8 mouse cellular contexts compared by ENCODE assay signal in the genomic region with DNA sequence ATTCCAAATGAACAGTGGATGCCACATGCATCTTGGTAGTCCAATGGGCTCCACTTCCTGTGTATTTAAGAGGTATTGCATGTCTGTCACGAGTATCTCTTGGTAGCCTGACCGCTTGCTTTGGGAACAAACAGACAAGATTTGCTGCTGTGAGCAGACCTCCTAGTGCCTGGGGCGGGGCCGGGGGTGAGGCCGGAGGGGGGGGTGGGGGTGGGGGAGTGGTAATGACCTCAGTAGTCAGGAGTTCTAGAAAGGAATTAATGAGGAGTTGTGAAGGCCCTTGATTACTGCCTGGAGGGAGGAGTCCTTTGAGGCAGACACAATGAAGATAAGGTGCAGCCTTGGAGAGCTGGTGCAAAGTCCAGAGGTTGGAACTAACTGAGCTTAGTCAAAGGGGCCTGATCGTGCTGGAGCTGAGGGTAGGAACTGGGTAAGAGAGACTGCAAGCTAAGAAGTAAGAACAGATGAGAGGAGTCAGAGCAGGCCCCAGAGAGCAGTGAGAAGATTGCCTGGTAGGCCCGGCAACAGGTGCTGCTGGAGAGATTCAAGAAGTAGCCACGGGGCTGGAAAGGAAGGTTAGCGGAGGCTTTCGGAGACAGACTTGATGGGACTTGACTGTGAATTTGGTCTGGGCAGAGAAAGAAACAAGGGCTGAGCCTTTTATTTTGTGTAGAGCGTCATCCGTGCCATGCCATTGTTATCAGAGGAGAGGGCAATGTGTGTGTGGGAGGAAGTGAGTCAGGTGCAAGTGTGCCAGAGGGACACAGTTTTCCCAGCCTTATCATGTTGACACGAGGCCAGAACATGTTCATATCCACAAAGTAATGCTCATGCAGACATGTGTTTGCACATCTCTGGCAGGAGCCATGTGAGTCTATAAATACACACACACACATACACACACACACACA. TPM values are rescaled to one million over a fixed set of nuclear protein-coding genes. Genes with fewer than 3 reads are reported as not detected.
DNase-seq lines count a peak whose midpoint lies in the region; TF ChIP-seq lines count a peak whose summit lies in the region.

No protein-coding gene starts in this region.

- TF ChIP-seq CTCF in testis, adult 2 months (IDR thresholded peaks at IDR 0.05; ENCODE audit: control insufficient read depth, insufficient read depth, insufficient replicate concordance, low read depth, low read length): no peak
- no peak for TF ChIP-seq CTCF in cortical plate, adult 2 months (IDR thresholded peaks at IDR 0.05; ENCODE audit: extremely low read depth, insufficient read depth, low read length)
- no peak for TF ChIP-seq CTCF in cerebellum, adult 2 months (IDR thresholded peaks at IDR 0.05; ENCODE audit: borderline replicate concordance, insufficient read depth, low read depth, low read length)

- DNase-seq in testis, postnatal 10 days (ENCODE audit: low spot score): no peak
- DNase-seq in kidney, adult 8-10 months: peak; percentile 75 to 86
- DNase-seq in thymus, postnatal 10 days (ENCODE audit: low spot score in 2 of 2): no peak
- DNase-seq in left cerebral cortex, adult 9 months (ENCODE audit: low spot score in 2 of 2): no peak
- no peak for DNase-seq in cerebellum, adult 2 months

- H3K27ac ChIP-seq in testis, adult 2 months (ENCODE audit: control insufficient read depth, insufficient read depth, low read depth, low read length): peak overlapping the region; percentile 70
- 0 out of 2 replicates have a peak overlapping the region, but pooled peaks have one; percentile 7 for H3K27ac ChIP-seq in cortical plate, adult 2 months (ENCODE audit: insufficient read depth, low read length)
- H3K27ac ChIP-seq in macrophage: peak overlapping the region; percentile 71
- no peak overlapping the region for H3K27ac ChIP-seq in cerebellum, adult 2 months (ENCODE audit: insufficient read depth, low read length)

- WGBS in macrophage (ENCODE audit: missing documents): 64% methylated on average over 10 of the region's 13 CpGs
- WGBS in cerebellum, adult 2 months: 48% methylated on average over 13 of the region's 13 CpGs

- no peaks in the 10 kb centered on the region for H3K36me3 ChIP-seq in testis, adult 2 months (ENCODE audit: control insufficient read depth, insufficient read depth, low read length)
- H3K36me3 ChIP-seq in macrophage (ENCODE audit: inconsistent target): peaks cover 24% of the 10 kb centered on the region

- no peaks in the 10 kb centered on the region; the same call in 1 of the 2 replicates for H3K27me3 ChIP-seq in testis, adult 2 months (ENCODE audit: control insufficient read depth, insufficient read depth, low read length)
- 0 out of 2 replicates have a peak, but pooled peaks cover 1% of the 10 kb centered on the region for H3K27me3 ChIP-seq in cerebellum, adult 2 months (ENCODE audit: control insufficient read depth, insufficient read depth, low read length)

- TF ChIP-seq POLR2A in testis, adult 2 months (IDR thresholded peaks at IDR 0.05; ENCODE audit: control insufficient read depth, low read depth, low read length): no peak
- TF ChIP-seq POLR2A in cortical plate, adult 2 months (IDR thresholded peaks at IDR 0.05; ENCODE audit: extremely low read depth, insufficient read depth, low read length): no peak
- no peak for TF ChIP-seq POLR2A in cerebellum, adult 2 months (IDR thresholded peaks at IDR 0.05; ENCODE audit: borderline replicate concordance, insufficient read depth, low read length)

- H3K79me2 ChIP-seq in macrophage (ENCODE audit: inconsistent target): peaks cover 84% of the 10 kb centered on the region

- peaks cover 25% of the 10 kb centered on the region for H3K4me1 ChIP-seq in testis, adult 2 months (ENCODE audit: control insufficient read depth, insufficient read depth, low read length)
- H3K4me1 ChIP-seq in cortical plate, adult 2 months (ENCODE audit: control insufficient read depth, insufficient read depth, low read length): peaks cover 31% of the 10 kb centered on the region
- peaks cover 36% of the 10 kb centered on the region for H3K4me1 ChIP-seq in cerebellum, adult 2 months (ENCODE audit: control insufficient read depth, insufficient read depth, low read length)

- H3K4me3 ChIP-seq in testis, adult 2 months (ENCODE audit: control insufficient read depth, low read depth, low read length): no peak overlapping the region
- no peak overlapping the region for H3K4me3 ChIP-seq in cortical plate, adult 2 months (ENCODE audit: insufficient read depth, low read length)
- no peak overlapping the region for H3K4me3 ChIP-seq in macrophage (ENCODE audit: inconsistent target)
- no peak overlapping the region for H3K4me3 ChIP-seq in cerebellum, adult 2 months (replicated peaks; ENCODE audit: insufficient read depth, low read depth, low read length)

RNA-seq across cellular contexts. Expression of a gene that starts 3.8 kb away (rescaled TPM):
- polyA plus RNA-seq in testis, adult 2 months (2012; rRNA removed): 48.8 and 56.3 TPM in 2 replicates
- polyA plus RNA-seq in cortical plate, adult 2 months (2012; rRNA removed): 414 and 428 TPM in 2 replicates
- total RNA-seq in macrophage (2018; cell fraction: chromatin; rRNA removed): 100 to 1,000 TPM; 104 to 399 (median 174) TPM
- 100 to 1,000 TPM in 25 of 26 experiments, 10 to 100 TPM in 1; 98.9 to 192 (median 133) TPM for total RNA-seq in macrophage (2018; cell fraction: cytosol; rRNA removed)
- 100 to 1,000 TPM; 109 to 256 (median 145) TPM for total RNA-seq in macrophage (2018; cell fraction: nucleus; rRNA removed)
- polyA plus RNA-seq in macrophage (2018): 113 to 142 TPM (median 114 TPM) in 3 replicates
- polyA plus RNA-seq in cerebellum, adult 2 months (2012; rRNA removed): 235 and 238 TPM in 2 replicates

RNA-seq across cellular contexts. Expression of a gene that starts 28.0 kb away (rescaled TPM):
- 3.6 and 5.7 TPM in 2 replicates for polyA plus RNA-seq in testis, adult 2 months (2012; rRNA removed)
- 16.8 and 18.5 TPM in 2 replicates for polyA plus RNA-seq in cortical plate, adult 2 months (2012; rRNA removed)
- total RNA-seq in macrophage (2018; cell fraction: chromatin; rRNA removed): 10 to 100 TPM in 19 of 26 experiments, 1 to 10 TPM in 7; 2.1 to 51.1 (median 17.2) TPM
- 10 to 100 TPM in 13 of 26 experiments, 1 to 10 TPM in 13; 5.8 to 16.0 (median 9.9) TPM for total RNA-seq in macrophage (2018; cell fraction: cytosol; rRNA removed)
- total RNA-seq in macrophage (2018; cell fraction: nucleus; rRNA removed): 10 to 100 TPM in 13 of 26 experiments, 1 to 10 TPM in 13; 2.0 to 30.9 (median 10.7) TPM
- 9.5 to 24.0 TPM (median 13.0 TPM) in 3 replicates for polyA plus RNA-seq in macrophage (2018)
- 9.9 and 10.4 TPM in 2 replicates for polyA plus RNA-seq in cerebellum, adult 2 months (2012; rRNA removed)

RNA-seq across cellular contexts. Expression of a gene that starts 42.0 kb away (rescaled TPM):
- polyA plus RNA-seq in testis, adult 2 months (2012; rRNA removed): 13.0 and 16.6 TPM in 2 replicates
- 2.1 and 2.9 TPM in 2 replicates for polyA plus RNA-seq in cortical plate, adult 2 months (2012; rRNA removed)
- 1 to 10 TPM in 16 of 26 experiments, under 1 TPM in 9, not detected in 1; 0.31 to 9.0 (median 1.8) TPM for total RNA-seq in macrophage (2018; cell fraction: chromatin; rRNA removed)
- total RNA-seq in macrophage (2018; cell fraction: cytosol; rRNA removed): 1 to 10 TPM in 13 of 26 experiments, under 1 TPM in 13; 0.18 to 3.0 (median 1.00) TPM
- 1 to 10 TPM in 22 of 26 experiments, under 1 TPM in 4; 0.39 to 6.1 (median 2.5) TPM for total RNA-seq in macrophage (2018; cell fraction: nucleus; rRNA removed)
- polyA plus RNA-seq in macrophage (2018): 1.2 to 1.6 TPM (median 1.3 TPM) in 3 replicates
- 3.7 and 3.9 TPM in 2 replicates for polyA plus RNA-seq in cerebellum, adult 2 months (2012; rRNA removed)

RNA-seq across cellular contexts. Expression of a gene that starts 52.9 kb away (rescaled TPM):
- polyA plus RNA-seq in testis, adult 2 months (2012; rRNA removed): 2.0 and 2.1 TPM in 2 replicates
- 9.1 TPM in 2 replicates for polyA plus RNA-seq in cortical plate, adult 2 months (2012; rRNA removed)
- total RNA-seq in macrophage (2018; cell fraction: chromatin; rRNA removed): 1 to 10 TPM in 19 of 26 experiments, under 1 TPM in 7; 0.42 to 3.2 (median 1.3) TPM
- under 1 TPM; 0.14 to 0.69 (median 0.28) TPM for total RNA-seq in macrophage (2018; cell fraction: cytosol; rRNA removed)
- total RNA-seq in macrophage (2018; cell fraction: nucleus; rRNA removed): 1 to 10 TPM in 12 of 26 experiments, under 1 TPM in 14; 0.17 to 4.9 (median 0.99) TPM
- 0.07 to 0.72 TPM (median 0.28 TPM) in 3 replicates for polyA plus RNA-seq in macrophage (2018)
- polyA plus RNA-seq in cerebellum, adult 2 months (2012; rRNA removed): 12.1 and 13.7 TPM in 2 replicates

Comparison
In these comparisons a context has a peak if more than half of its experiments do, and no peak if none do; other contexts are left out.
1. DNase-seq: peak in kidney, adult 8-10 months (2 of 2); none in testis, postnatal 10 days (single experiment), thymus, postnatal 10 days (0 of 2), left cerebral cortex, adult 9 months (0 of 2) and cerebellum, adult 2 months (0 of 2).